Mouse (Mus musculus): Measurements from ENCODE around the gene Olfr1474.

DNA sequence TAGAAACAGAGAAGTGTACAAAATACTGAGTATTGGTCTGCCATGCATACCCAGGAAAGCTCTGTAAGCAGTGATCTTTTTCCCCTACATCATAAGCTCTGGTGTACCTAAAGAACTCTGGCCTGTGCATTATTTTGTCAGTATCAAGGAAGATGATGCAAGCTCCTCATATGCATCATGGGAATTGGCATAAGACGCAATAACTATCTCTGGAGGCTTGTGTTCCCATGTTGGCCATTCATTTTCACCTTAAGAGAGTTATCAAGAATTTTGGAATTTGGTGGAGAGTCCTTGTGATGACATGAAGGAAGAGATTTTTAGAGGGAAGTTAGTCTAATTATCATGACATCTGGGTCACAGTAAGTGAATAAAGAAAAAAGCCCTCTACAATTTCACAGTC is 13.4 kb upstream of the Olfr1474 start, which contains the start of gene Olfr1472:
- TF ChIP-seq CTCF (IDR thresholded peaks at IDR 0.05; ENCODE audit: insufficient read depth, low read length) (no peak), POLR2A (IDR thresholded peaks at IDR 0.05; ENCODE audit: borderline replicate concordance, extremely low read depth, low read depth, low read length) (no peak)

Measured in lung, adult 2 months (tissue).